Mouse (Mus musculus): ENCODE measurements around the gene Pan2. TPM values are rescaled to one million over a fixed set of nuclear protein-coding genes. Genes with fewer than 3 reads are reported as not detected.
"Not testable (repeated sequence)": the region's sequence is repeated elsewhere in the genome, so short reads cannot be mapped to it uniquely, and the experiment has no call there.

Pan2 gene
- total RNA-seq, 4 experiments from 2014 or later = 17.5 to 35.4 (median 24.2) TPM

DNA sequence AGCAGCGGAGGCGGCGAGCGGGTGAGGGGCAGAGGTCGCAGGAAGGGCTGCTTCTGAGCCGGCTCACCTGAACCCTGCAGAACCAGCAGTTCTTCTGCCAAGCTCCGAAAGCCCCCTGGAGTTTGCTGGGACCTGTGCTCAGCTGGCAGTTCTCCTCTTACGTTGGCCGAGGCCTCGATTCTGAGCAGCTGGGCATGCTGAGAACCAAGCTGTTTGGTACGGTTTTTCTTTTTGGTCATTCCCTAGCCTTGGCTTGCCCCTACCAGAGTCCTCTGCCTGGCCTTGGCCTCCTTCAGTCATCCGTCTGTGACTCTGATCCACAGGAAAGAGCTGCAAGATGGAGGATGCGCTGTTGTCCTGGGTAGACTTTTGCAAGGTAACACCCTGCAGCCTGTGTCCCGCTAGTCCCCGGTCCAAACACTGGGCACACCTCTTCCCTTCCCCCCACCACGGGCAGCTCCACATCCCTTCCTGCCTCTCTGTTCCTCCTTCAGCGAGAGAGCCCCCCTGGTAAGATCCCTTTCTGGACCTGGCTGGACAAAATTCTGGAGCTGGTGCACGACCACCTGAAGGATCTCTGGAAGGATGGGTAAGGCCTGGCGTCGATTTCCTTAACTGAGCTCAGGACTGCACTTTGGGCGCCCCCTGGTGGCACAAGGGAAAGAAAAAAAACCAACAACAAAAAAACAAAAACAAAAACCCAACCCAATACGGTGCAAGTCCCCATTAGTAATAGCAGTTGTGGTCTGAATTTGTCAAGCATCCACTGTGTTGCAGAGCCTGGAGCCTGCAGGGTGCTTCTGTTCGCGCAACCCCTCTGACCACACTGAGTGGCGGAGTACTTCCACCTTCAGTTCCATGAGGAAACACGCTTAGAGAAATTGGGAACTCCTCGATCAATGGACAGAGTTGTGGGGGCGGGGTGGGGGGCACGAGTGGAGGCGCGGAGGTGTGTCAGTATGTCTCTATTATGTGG lies 19.2 kb upstream of the Pan2 start:
- DNase-seq = peak; percentile 46

DNA sequence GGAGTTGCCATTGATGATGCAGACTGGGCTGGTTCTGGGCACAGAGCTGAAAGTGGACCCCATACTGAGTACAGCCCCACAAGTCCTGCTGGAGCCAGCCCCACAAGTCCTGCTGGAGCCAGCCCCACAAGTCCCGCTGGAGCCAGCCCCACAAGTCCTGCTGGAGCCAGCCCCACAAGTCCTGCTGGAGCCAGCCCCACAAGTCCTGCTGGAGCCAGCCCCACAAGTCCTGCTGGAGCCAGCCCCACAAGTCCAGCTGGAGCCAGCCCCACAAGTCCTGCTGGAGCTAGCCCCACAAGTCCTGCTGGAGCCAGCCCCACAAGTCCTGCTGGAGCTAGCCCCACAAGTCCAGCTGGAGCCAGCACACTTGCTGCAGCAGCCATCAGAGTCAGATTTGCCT lies 12.5 kb upstream of the Pan2 start:
- not testable (repeated sequence) for DNase-seq

DNA sequence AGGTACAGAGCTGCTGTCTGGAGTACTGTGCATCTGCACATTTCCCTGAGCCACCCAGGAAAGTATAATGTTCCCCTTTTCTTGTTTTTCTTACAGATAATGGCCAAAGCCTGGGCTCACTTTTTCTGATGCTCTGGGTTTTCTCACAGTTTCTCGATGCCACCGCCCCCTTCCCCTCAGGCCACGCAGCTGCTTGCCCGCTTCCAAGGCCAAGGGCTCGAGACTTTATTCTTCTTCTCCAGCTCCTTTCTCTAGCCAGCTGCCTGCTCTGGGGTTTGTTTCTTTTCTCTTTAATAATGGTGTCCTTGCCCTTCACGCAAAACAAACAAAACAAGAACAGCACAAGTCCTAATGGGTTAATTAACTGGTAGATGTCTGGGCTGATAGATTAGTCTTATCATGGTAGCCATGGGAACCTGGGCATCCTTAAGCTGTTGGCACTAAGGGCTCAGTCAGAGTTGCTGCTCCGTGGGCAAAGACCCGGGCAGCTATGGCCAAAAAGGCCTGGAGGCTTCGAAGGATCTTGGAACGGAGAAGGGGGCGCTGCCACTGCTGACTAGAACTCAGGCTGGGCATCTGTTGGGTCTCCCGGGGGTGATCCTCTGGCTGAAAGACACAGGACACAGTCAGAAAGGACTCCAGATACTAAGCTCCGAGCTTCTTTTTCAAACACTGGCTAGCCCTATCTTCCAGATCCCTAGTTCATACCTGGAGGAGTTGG lies 6.6 kb upstream of the Pan2 start:
- no peak for DNase-seq

DNA sequence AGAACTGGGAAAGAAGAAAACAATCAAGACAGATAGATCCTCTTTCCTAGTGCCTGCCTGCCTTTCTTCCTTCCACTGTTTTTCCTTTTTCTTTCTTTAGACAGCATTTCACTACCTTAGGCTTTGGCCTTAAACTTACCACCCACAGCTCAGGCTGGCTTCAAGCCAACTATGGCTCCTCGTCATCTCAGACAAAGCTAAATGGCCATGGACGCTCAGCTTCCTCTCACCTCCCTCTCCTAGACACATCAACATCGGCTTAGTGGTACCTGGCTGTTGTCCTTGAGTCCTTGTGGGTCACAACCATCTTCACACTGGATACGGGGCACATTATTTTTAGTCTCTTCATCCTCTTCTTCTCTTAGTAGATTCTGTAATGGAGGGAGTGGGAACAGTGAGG lies 5.9 kb upstream of the Pan2 start:
- DNase-seq = no peak

DNA sequence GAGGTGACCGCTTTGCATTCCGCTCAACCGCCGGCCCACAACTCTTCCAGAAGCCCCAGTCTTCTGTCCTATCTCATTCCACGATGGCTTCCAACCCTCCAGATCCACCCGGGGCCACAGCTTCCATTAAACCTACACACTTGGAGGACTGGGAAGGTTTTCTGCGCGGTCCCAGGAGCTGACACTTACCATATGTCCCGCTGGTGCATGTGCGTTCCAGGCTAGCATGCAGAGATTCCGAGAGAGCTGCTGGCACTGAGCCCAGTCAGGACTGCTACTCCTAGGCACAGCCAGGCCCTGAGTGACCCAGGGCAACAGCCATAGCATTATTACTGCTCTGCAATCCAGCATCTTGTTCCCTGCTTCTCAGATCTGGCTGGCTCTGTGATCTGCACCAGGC lies 5.5 kb upstream of the Pan2 start:
- no peak for DNase-seq

DNA sequence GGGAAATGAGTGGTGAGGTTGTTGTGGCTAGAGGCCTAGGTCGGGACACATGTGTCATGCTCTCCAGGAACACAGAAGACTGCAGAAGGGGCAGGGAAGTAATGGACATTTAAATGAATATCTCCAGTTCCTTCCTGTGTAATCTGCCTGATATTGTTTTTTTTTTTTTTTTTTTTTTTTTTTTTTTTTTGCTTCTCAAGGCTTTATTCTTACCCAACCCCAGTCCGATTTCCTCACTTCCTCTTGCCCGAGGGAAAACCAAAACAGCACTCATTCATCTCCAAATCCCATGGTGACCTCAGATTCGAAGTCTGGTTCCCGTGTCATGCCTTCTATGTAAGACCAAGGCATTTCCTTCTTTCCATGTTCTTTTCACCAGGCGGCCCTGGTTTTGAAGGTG lies 4.9 kb upstream of the Pan2 start:
- no peak for DNase-seq

DNA sequence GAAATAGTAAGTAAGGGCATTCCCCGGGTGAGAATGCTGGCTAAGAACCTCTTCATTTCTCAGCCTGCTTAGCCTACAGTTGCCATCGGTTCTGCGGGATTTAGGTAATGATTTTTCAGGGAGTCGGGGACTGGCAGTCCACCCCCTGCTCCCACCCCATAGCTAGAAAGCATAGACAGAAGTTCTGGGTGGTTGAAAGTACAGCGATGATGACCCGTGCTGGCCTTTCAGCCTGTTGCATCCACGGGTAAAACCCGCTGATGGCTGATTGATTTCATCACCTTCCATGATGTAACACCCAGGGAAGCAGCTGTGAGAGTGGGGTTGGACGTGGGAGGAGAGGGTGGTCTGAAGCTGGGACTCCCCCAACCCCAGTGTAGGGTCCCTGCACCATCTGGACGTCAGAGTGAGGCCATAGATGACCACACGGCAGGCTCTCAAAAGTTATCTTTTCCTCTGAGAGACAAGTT lies 4.4 kb upstream of the Pan2 start, which contains the start of gene Il23a:
Gene Il23a, minus strand, starts transcription at position 51 of the 470 bp plus-strand sequence.
- DNase-seq = no peak

DNA sequence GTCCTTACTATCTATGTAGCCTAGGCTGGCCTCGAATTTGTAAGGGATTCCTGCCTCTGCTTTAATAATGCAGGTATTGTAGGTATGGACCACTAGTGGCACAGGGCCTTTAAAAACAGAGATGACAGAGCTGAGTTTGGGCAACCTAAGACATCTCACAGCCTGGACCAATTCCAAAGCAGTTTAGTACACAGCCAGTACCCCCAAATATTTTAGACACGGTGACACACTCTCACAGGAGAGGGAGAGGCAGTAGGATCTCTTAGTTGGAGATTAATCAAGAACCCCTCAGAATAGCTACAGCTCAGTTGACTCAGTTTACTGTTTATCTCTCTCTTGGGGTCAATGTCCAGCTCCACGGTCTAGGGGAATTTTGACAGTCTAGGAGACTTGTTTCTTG lies 778 bp upstream of the Pan2 start:
- DNase-seq = no peak

DNA sequence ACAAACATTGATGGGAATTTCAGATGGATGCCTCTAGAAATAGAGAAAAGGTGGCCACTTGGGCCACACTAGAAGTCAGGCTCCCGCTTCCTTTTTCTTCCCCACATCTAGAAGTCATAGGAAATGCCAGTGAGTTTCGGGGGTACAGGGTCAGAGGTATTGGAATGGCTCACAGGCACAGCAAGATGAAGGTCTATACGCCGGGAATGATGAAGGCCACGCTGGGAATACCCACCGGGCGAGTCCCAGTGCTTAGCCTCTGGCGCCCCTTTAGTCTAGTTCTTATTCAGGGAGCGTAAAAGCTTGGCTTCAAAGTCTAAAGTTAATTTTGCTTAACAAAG lies 380 bp upstream of the Pan2 start:
- DNase-seq = no peak

DNA sequence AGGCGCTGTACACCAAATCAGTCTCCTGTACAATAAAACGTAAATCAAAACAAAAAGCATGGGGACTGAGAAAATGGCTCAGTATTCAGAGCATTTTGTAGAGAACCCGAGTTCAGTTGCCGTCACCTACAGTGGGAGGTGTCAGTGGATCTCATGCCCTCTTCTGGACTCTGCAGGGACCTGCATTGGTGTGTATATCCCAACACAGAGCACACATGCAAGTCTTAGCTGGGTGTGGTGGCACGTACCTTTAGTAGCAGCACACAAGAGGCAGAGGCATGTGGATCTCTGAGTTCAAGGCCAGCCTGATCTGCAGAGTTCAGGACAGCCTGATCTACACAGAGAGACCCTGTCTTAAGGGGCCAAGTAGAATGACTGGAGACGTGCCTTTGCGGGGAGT lies 6.5 kb downstream of the Pan2 start:
- no peak for DNase-seq

DNA sequence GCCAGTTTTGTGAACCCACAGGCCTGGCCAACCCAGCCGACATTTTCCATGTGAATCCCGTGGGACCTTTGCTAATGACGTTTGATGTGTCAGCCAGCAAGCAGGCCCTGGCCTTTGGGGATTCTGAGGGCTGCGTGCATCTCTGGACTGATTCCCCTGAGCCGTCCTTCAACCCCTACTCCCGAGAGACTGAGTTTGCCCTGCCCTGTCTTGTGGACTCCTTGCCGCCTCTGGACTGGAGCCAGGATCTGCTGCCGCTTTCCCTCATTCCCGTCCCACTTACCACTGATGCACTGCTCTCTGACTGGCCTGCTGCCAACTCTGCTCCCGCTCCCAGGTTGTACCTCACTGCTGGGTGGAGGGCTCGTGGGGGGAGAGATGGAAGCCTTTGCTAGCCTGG lies 7.0 kb downstream of the Pan2 start:
- peak; percentile 67 for DNase-seq

DNA sequence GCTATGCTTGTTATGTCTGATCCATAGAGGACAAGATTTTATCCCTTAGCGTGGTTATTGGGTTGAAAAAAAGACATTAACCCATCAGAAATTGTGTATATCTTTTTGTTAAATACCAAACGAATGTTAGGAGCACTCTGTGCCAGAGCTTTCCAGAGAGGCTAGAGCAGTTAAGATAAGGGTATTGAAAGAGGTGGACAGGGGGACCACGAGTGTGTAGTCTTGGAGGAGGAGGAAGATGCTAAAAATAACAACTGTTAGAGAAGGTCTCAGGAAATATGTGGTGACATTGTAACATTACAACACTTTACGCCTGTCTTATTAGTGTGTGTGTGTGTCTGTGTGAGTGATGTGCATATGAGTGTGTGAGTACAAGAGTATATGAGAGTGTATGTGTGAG lies 7.8 kb downstream of the Pan2 start:
- no peak for DNase-seq

DNA sequence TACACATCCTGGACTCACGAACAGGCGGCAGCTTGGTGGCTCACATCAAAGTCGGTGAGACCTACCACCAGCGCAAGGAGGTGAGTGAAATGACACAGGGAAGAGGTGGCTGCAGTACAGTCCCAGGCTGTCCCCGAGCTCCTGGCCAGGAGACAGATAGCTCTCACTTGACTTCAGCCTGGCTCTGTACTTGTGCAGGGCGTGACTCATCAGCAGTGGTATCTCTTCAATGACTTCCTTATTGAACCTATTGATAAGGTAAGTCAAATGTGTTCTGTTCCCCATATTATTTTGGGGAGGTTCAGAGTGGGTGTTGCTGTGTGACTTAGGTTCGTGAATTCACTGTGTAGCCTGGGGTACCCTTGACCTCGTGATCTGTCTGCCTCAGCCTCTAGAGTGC lies 12.4 kb downstream of the Pan2 start:
- no peak for DNase-seq

DNA sequence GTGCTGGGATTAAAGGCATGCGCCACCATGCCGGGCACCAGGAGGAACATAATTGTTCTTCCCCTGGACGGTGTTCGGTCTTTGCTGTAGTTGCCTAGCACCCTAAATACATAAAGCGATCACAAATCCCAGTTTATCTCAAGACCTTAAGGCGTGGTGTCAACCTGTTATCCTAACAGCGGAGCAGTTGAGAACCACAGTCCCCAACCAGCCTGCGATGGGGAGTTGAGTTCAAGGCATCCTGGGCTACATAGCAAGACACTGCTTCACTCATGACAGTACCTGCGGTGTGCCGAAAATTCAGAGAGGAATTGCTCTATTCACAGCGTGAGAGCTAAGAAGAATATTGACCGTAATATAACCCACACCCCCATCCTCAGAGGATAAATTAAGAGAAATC lies 18.5 kb downstream of the Pan2 start:
- DNase-seq = no peak

DNA sequence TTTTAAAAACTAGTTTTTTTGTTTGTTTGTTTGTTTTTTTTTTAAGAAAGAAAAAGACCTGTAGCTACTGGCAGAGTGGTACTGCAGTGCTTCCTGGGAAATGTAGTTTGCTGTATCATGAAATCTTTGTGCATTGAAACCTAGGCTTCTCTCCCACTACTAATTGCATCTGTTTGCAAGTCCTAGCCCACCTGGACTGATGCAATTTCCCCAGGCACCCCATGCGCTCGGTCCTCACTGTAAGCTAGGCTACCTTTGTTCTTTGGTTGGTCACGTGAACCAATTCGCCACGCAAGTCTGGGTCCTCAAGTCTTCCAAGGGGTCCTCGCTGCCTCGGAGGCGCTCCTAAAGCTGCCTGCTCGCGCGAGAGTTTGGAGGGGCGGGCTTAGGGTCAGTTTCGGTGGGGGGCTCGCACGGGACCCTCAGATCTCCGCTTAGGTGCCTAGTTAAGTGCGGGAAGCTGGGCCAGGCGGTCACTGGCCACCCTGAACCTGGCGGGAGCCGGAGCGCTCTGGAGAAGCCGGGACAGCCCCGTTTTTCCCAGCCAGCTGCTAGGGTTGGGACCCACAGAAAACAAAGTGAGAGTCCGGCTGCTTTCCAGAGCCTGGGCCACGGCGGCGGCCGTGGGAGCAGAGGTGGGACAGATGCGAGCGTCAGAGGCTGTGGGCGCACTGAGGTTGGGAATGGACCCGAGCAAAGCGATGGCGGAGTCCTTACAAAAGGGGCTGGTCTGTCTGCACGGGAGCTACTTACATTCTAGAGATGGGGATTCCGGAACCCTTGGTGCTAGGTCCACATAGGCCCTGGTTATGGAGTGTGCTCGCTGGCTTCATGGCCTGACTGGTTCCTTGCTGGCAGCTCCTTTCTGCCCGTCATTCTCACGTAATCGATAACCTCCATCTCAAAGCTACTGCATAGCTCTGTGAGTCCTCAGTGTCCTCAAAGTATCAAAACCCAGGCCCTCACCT lies 19.3 kb downstream of the Pan2 start, which contains the start of gene Cnpy2:
Gene Cnpy2, plus strand, starts transcription at position 319 of the 968 bp plus-strand sequence.
- DNase-seq = peak; percentile 77

DNA sequence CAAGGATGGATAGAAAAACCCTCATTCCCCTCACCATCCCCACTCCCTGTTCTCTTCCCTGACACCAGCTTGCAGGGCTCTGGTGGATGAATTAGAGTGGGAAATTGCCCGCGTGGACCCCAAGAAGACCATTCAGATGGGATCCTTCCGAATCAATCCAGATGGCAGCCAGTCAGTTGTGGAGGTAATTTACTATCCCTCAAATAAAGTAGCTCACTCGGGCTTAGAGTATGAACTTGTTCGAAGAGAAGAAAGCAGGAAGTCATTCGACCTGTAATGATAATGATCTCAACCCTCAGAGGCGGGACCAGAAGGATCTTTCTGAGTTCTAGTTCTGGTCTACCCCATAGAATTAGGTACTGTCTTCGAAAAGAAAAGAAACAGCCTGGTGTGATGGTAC lies 20.4 kb downstream of the Pan2 start:
- no peak for DNase-seq

DNA sequence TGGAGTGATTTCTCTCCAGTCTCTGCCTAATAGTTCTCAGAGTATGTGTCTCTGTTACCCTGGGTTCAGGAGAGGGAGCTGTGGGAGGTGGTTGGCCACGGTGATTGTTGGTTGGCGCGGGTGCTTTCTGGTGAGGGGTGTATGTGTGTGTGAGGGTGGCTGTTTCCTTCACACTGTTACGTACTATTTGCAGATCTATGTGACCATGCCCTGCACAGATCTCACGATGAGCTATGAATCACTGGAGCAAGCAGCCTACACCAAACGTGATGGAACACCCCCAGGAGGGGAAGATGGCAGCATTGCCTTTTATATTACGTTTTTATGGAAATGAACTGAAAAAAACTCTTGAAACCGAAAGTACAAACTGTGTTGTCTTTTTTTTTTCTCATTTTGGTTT lies 23.7 kb downstream of the Pan2 start:
- no peak for DNase-seq

DNA sequence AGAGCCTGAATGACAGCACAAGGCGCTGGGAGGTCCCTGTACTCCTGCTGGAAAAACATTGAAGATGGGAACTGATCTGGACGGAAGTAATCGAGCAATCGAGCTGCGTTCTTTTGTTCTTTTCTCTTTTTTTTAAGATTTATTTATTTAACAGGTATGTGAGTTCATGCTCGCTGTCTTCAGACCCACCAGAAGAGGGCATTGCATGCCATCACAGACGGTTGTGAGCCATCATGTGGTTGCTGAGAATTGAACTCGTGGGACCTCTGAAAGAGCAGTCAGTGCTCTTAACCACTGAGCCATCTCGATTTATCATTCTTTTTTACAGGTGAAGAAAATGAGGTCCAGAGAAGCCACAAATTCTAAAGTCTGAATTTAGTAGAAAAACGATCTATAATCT lies 24.5 kb downstream of the Pan2 start:
- no peak for DNase-seq

DNA sequence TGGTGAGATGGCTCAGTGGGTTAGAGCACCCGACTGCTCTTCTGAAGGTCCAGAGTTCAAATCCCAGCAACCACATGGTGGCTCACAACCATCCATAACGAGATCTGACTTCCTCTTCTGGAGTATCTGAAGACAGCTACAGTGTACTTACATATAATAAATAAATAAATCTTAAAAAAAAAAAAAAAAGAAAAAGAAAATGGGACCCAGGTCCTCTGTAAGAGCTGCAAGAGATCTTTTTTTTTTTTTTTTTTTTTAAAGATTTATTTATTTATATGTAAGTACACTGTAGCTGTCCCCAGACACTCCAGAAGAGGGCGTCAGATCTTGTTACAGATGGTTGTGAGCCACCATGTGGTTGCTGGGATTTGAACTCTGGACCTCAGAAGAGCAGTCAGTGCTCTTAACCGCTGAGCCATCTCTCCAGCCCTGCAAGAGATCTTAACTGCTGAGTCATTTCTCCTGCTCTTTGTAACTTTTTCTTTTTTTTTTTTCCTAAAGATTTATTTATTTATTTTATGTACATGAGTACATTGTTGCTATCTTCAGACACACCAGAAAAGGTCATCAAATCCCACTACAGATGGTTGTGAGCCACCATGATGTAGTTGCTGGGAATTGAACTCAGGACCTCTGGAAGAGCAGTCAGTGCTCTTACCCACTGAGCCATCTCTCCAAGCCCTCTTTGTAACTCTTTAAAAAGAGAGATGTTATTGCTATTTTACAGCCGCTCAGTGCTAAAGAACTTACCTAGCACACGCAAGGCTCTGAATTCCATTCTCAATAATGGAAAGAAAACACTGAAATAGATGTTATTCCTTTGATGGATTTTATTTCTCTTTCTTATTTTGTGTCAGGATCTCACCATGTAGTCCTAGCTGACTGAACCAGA lies 29.5 kb downstream of the Pan2 start:
- not testable (repeated sequence) for DNase-seq

DNA sequence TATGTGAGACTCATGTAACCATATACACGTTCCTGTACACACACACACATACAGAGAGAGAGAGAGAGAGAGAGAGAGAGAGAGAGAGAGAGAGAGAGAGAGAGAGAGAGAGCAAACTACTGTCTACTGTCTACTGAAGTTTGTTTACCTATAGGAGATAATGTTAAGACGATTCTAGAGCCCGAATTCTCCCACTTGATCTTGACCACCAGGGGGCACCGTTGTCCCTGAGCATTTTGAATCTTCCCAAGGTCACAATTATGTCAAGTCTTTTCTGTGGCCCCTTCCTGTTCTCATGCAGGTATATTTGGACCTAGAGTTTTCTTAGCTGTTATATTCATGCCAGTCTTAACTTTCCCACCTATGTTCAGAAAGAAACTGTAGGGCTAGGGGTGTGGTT lies 32.4 kb downstream of the Pan2 start:
- peak; percentile 48 for DNase-seq

DNA sequence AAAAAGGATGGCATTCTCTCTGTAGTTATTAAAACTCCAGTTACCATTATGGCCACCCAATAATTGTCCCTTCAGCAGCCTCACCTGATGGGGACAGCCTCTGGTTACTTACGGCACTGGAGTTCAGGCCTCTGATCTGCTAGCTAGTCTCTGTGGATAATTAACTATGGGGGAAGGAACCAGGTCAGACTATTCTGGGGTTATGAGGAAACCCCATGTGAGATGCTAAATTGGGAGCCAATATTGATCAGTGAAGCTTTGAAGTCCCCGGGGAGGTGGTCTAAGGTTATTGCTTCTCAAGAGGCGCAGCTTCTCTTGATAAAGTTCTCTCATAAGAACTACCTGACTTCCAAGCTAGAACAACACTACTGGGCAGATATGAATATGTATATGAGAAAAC lies 33.1 kb downstream of the Pan2 start:
- no peak for DNase-seq

Measured in adrenal gland, adult 8-10 months (tissue).